Mouse (Mus musculus): ENCODE measurements around the gene Rxfp1. TPM values are rescaled to one million over a fixed set of nuclear protein-coding genes. Genes with fewer than 3 reads are reported as not detected.
"Not testable (repeated sequence)": the region's sequence is repeated elsewhere in the genome, so short reads cannot be mapped to it uniquely, and the experiment has no call there.

Rxfp1 gene
- polyA plus RNA-seq, 1 experiment from 2014 or later, result 6.8 TPM

DNA sequence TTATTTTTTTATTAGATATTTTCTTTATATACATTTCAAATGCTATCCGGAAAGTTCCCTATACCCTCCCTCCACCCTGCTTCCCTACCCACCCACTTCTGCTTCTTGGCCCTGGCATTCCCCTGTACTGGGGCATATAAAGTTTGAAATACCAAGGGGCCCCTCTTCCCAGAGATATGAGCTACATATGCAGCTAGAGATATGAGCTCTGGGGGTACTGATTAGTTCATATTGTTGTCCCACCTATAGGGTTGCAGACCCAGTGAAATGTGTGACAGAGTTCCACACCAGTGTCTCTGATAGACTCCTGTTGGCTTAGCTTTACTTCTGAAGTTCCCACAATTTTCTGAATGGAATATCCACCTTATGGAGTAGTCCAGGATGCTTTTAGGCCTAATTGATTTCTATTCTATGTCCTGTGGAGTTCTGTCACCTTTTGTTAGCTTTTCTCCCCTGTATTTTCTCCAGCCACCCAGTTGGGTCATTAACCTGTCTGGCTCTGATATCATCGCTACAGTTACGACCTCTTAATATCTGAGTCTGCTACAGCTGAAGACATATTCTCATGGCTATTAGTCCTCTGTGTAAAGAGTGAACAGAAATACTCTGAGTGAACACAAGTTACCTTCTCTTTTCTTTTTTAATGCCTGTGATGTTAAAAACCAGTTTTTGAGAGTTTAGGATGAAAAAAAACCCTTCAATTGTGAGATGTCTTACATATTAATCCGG is 16.8 kb downstream of the Rxfp1 start:
- H3K9ac ChIP-seq, result no peak overlapping the region
- H3K4me1 ChIP-seq (replicated peaks), result no peaks in the 10 kb centered on the region
- H3K27me3 ChIP-seq (replicated peaks), result no peaks in the 10 kb centered on the region
- no peak for ATAC-seq (ENCODE audit: insufficient number of reproducible peaks, low FRiP score)
- no peaks in the 10 kb centered on the region for H3K9me3 ChIP-seq (replicated peaks)
- WGBS, result 83% methylated on average over 4 of the region's 4 CpGs
- H3K4me3 ChIP-seq, result no peak overlapping the region
- no peaks in the 10 kb centered on the region for H3K36me3 ChIP-seq
- H3K4me2 ChIP-seq, result no peak overlapping the region
- H3K27ac ChIP-seq (ENCODE audit: poor library complexity, severe bottlenecking), result no peak overlapping the region

DNA sequence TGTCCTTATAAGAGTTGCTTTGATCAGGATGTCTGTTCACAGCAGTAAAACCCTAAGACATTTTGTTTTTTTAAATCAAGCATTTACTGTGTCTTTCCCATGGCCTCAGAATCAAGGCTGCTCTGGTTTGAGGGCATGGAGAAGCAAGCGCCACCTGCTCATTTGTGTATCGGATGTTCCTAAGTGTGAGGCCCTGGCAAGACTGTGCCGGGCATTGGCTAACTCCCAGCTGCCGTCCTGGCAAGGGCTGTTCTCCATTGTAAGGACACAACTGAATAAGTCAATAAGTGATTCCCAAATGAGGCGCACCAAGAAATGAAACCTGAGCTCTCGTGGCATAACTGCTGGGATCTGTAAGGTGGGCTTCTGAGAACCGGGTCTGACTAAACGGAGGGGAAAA is 31.2 kb downstream of the Rxfp1 start:
- Histone ChIP-seq H3K9ac (no peak overlapping the region), H3K27me3 (replicated peaks) (no peaks in the 10 kb centered on the region), H3K4me3 (no peak overlapping the region), H3K27ac (ENCODE audit: poor library complexity, severe bottlenecking) (no peak overlapping the region), H3K4me2 (no peak overlapping the region), H3K36me3 (no peaks in the 10 kb centered on the region), H3K4me1 (replicated peaks) (no peaks in the 10 kb centered on the region), H3K9me3 (replicated peaks) (peaks cover under 1% of the 10 kb centered on the region; the same call in 1 of the 2 replicates)
- ATAC-seq (ENCODE audit: insufficient number of reproducible peaks, low FRiP score), result no peak
- 87% methylated on average over 8 of the region's 8 CpGs for WGBS

DNA sequence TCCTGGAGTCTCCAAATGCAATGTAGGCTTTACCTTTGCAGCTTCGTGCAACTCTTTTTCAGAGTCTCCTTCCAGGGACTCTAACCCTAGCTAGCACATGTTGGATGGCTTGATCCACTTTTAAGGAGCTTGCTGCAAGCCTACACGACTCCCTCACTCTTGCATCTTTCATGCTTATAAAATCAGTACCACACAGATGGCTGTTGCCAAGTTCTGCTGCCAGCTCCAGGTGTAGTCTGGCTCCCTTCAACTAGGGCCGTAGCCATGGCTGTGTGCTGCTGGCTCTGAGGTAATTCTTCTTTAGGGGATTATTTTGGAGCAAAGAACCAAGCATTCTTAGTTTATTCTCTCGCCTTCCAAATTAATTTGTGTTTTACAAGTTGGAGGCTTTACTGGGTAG is 34.5 kb downstream of the Rxfp1 start:
- ATAC-seq (ENCODE audit: insufficient number of reproducible peaks, low FRiP score), result no peak
- H3K4me1 ChIP-seq (replicated peaks), result peaks cover 1% of the 10 kb centered on the region; the same call in 1 of the 2 replicates
- 76% methylated on average over 4 of the region's 4 CpGs for WGBS
- no peaks in the 10 kb centered on the region for H3K9me3 ChIP-seq (replicated peaks)
- no peak overlapping the region for H3K4me3 ChIP-seq
- H3K27ac ChIP-seq (ENCODE audit: poor library complexity, severe bottlenecking), result no peak overlapping the region
- no peak overlapping the region for H3K9ac ChIP-seq
- no peak overlapping the region for H3K4me2 ChIP-seq
- H3K36me3 ChIP-seq, result no peaks in the 10 kb centered on the region
- H3K27me3 ChIP-seq (replicated peaks), result no peaks in the 10 kb centered on the region

DNA sequence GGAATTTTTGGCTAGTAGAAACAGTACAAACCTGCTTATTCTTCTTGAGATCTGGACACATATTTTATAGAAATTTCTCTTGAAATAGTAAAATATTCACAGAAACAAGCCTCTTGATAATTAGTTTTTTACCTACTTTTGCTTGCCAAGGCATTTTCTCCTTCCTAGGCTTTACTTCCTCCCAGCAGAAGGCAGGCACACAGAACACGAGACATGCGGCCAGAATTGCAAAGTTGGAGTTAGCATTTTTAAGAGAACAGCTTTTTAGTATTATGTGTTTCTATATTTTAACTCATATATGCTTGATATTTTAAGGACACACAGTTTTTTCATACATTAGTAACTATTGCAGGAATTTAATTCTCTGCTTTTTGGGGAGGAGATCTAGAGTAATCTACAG is 45.7 kb downstream of the Rxfp1 start:
- 94% methylated on average over 2 of the region's 2 CpGs for WGBS
- Histone ChIP-seq H3K4me1 (replicated peaks) (0 out of 2 replicates have a peak, but pooled peaks cover 4% of the 10 kb centered on the region), H3K27ac (ENCODE audit: poor library complexity, severe bottlenecking) (no peak overlapping the region), H3K4me2 (no peak overlapping the region), H3K4me3 (no peak overlapping the region), H3K27me3 (replicated peaks) (no peaks in the 10 kb centered on the region), H3K9ac (no peak overlapping the region), H3K36me3 (no peaks in the 10 kb centered on the region), H3K9me3 (replicated peaks) (peaks cover 16% of the 10 kb centered on the region)
- ATAC-seq (ENCODE audit: insufficient number of reproducible peaks, low FRiP score), result no peak

DNA sequence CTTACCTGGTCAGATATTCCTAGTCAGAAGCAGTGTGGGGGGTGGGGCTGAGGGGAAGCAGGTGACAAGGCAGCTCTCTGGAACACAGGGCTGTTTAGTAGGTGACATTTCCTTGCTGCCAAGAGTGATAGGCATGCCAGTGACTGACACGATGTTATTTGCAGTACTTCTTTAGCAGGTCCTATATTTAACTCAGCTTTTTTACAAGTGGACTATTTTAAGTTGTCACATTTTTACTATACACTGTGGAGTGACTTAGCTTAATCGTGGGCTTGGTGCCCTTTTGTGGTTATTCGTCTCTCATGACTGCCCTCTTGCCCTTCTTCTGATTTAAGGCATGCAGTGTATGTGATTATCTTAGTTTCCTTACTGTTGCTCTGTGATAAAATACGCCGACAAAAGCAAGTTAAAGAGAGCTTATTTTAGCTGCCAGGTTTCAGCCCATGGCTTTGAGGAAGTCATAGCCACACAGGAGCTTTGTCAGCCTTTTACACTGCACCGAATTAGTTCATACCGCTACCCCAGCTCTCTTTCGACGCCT is 47.5 kb downstream of the Rxfp1 start:
- Histone ChIP-seq H3K9me3 (replicated peaks) (peaks cover 18% of the 10 kb centered on the region), H3K27ac (ENCODE audit: poor library complexity, severe bottlenecking) (peak overlapping the region; percentile 94), H3K4me1 (replicated peaks) (0 out of 2 replicates have a peak, but pooled peaks cover 4% of the 10 kb centered on the region), H3K36me3 (no peaks in the 10 kb centered on the region), H3K9ac (no peak overlapping the region), H3K4me2 (0 out of 2 replicates have a peak overlapping the region, but pooled peaks have one; percentile 4), H3K4me3 (no peak overlapping the region), H3K27me3 (replicated peaks) (no peaks in the 10 kb centered on the region)
- peak; percentile 87 for ATAC-seq (ENCODE audit: insufficient number of reproducible peaks, low FRiP score)
- 30% methylated on average over 9 of the region's 9 CpGs for WGBS

DNA sequence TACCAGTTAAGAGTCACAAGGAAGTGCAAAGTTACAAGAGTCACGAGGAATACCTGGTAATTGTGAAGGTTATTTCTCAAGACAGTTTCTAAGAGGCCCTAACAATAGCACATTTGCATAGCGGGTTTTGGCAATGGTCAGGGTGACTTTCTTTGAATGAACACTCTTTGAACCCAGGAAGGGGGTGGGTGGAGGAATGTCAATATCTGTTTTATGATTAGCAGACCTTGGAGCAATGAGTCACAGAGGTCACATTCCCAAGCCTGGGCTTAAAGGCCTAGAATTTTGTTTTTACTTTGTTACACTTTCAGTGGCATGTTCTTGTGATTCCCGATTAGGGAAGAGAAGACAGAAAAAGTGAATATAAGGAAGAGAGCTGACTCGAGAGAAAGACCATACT is 49.6 kb downstream of the Rxfp1 start:
- H3K27me3 ChIP-seq (replicated peaks); H3K9ac ChIP-seq; H3K36me3 ChIP-seq; H3K4me3 ChIP-seq; H3K4me2 ChIP-seq; ATAC-seq (ENCODE audit: insufficient number of reproducible peaks, low FRiP score); H3K27ac ChIP-seq (ENCODE audit: poor library complexity, severe bottlenecking): not testable (repeated sequence)
- Histone ChIP-seq H3K9me3 (replicated peaks) (peaks cover 14% of the 10 kb centered on the region), H3K4me1 (replicated peaks) (peaks cover 13% of the 10 kb centered on the region)
- 81% methylated on average over 4 of the region's 4 CpGs for WGBS

DNA sequence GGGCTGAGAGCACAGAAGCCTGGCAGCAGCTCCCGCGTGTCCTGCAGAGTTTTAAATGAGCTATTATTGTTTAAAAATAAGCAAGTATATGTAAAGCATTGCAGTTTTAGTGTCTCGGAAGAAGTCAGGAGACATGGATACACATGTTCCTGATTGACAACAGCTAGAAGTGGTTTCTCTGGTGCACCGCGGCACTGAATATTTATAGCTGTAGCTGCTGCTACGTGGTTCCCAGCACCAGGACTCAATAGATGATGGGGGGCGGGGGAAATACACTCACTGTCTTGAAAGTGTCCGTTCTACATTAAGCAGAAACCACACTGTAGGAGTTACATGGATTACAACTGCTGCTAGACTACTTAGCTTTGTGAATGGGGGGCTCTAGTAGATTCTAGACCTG is 54.2 kb downstream of the Rxfp1 start:
- 50% methylated on average over 8 of the region's 8 CpGs for WGBS
- no peak for ATAC-seq (ENCODE audit: insufficient number of reproducible peaks, low FRiP score)
- Histone ChIP-seq H3K36me3 (no peaks in the 10 kb centered on the region), H3K4me2 (peak overlapping the region; percentile 23; the same call in 1 of the 2 replicates), H3K9me3 (replicated peaks) (peaks cover 14% of the 10 kb centered on the region), H3K27ac (ENCODE audit: poor library complexity, severe bottlenecking) (peak overlapping the region; percentile 77), H3K4me1 (replicated peaks) (peaks cover 13% of the 10 kb centered on the region), H3K4me3 (no peak overlapping the region), H3K27me3 (replicated peaks) (no peaks in the 10 kb centered on the region), H3K9ac (no peak overlapping the region)

DNA sequence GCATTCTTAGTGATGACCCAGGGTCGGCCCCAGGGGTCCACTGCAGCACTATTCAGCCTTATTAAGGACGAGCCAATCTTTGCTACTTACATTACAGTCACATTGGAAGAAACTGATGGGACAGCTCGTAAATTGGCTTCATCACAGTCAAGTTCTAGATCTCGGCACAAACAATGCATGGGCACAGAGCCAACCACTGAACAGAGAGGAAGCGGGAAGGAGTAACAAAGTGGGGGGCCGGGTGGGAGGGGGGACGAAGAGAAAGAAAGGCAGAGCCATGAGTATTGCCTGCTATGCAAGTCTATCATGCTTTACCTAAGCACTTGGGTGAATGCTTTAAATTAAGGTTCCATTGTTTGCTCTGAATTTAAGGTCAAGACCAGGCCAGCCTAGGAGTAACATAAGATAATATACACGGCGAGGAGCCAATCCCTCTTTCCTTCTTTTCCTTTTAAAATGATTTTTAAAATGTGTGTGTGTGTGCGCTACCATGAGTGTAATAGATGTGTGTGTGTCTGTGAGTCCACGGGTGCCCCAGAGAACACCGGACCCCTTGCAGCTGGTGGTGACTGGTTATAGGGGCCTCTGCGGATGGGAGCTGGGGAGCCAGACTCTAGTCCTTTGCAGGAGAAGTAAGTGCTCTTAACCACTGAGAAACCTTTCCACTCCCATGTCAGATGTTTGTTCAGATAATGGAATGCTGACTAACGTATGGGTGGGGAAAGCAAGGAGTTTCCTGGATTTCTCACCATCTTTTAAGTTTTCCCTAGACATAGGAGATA is 55.1 kb downstream of the Rxfp1 start:
- Histone ChIP-seq H3K9ac (no peak overlapping the region), H3K9me3 (replicated peaks) (peaks cover 8% of the 10 kb centered on the region), H3K4me2 (no peak overlapping the region), H3K36me3 (no peaks in the 10 kb centered on the region), H3K27me3 (replicated peaks) (no peaks in the 10 kb centered on the region), H3K4me3 (no peak overlapping the region), H3K27ac (ENCODE audit: poor library complexity, severe bottlenecking) (0 out of 2 replicates have a peak overlapping the region, but pooled peaks have one; percentile 77), H3K4me1 (replicated peaks) (peaks cover 13% of the 10 kb centered on the region)
- 73% methylated on average over 14 of the region's 14 CpGs for WGBS
- ATAC-seq (ENCODE audit: insufficient number of reproducible peaks, low FRiP score), result no peak

DNA sequence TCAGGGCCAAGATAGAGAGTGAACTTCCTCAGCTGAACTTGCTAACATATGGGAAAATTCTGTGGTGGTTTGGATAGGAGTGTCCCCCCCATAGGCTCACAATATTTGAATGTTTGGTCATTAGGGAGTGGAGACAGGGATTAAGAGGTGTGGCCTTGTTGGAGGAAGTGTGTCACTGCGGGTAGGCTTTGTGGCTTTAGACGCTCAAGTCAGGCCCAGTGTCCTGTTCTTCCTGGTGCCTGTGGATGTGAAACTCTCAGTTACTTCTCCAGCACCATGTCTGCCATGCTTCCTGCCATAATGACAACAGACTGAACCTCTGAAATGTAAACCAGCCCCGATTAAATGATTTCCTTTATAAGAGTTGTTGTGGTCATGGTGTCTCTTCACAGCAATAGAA is 61.3 kb downstream of the Rxfp1 start:
- ATAC-seq (ENCODE audit: insufficient number of reproducible peaks, low FRiP score), result no peak
- Histone ChIP-seq H3K4me2 (no peak overlapping the region), H3K4me3 (no peak overlapping the region), H3K27ac (ENCODE audit: poor library complexity, severe bottlenecking) (no peak overlapping the region), H3K36me3 (0 out of 2 replicates have a peak, but pooled peaks cover 2% of the 10 kb centered on the region), H3K27me3 (replicated peaks) (no peaks in the 10 kb centered on the region), H3K4me1 (replicated peaks) (no peaks in the 10 kb centered on the region), H3K9me3 (replicated peaks) (peaks cover 4% of the 10 kb centered on the region), H3K9ac (no peak overlapping the region)
- 84% methylated on average over 3 of the region's 3 CpGs for WGBS

DNA sequence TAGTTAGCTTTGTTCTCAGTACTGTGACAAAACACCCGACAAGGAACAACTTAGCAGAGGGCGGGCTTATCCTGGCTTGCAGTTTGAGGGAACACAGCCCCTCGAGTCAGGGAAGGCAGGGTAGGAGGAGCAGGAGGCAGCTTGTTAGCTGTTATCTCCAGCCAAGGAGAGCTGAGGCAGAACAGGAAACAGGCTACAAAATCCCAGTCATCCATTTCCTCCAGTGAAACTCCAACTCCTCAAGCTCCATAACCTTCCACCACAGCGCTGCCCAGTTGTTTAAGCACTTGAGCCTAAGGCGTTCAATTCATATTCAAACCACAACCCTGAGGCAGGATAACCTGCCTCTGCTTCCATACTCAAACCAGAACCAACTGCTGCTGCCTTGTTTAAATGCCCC is 63.0 kb downstream of the Rxfp1 start:
- Histone ChIP-seq H3K9ac (no peak overlapping the region), H3K9me3 (replicated peaks) (peaks cover 4% of the 10 kb centered on the region), H3K27me3 (replicated peaks) (no peaks in the 10 kb centered on the region), H3K4me1 (replicated peaks) (no peaks in the 10 kb centered on the region), H3K4me2 (no peak overlapping the region), H3K4me3 (no peak overlapping the region), H3K36me3 (0 out of 2 replicates have a peak, but pooled peaks cover 2% of the 10 kb centered on the region), H3K27ac (ENCODE audit: poor library complexity, severe bottlenecking) (no peak overlapping the region)
- WGBS, result 81% methylated on average over 5 of the region's 5 CpGs
- ATAC-seq (ENCODE audit: insufficient number of reproducible peaks, low FRiP score), result no peak

DNA sequence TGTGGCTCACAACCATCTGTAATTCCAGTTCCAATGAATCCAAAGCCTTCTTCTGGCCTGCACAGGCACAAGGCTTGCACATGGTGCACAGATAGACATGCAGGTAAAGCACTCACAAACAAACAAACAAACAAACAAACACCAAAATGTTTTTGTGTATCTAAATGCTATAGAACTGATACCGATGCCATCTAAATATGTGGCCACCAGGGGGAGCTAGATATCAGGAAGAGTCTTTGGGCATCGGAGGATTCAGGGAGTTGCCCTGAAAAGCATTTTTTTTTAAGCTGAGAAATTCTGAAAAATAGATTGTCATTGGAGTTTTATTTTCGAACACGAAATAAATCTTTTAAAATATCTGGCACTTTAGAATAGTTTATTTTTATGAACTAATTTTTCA is 64.6 kb downstream of the Rxfp1 start:
- Histone ChIP-seq H3K27ac (ENCODE audit: poor library complexity, severe bottlenecking) (no peak overlapping the region), H3K36me3 (0 out of 2 replicates have a peak, but pooled peaks cover 2% of the 10 kb centered on the region), H3K4me3 (no peak overlapping the region), H3K4me2 (no peak overlapping the region), H3K9ac (no peak overlapping the region), H3K4me1 (replicated peaks) (no peaks in the 10 kb centered on the region), H3K9me3 (replicated peaks) (peaks cover 4% of the 10 kb centered on the region), H3K27me3 (replicated peaks) (no peaks in the 10 kb centered on the region)
- ATAC-seq (ENCODE audit: insufficient number of reproducible peaks, low FRiP score), result no peak
- 12% methylated on average over 4 of the region's 4 CpGs for WGBS

All from heart, embryonic 12.5 days (tissue).